Mouse (Mus musculus) erythroblast, embryonic 14.5 days (primary cell): ENCODE measurements around the gene Shisa7.

ENCODE experiments used
- GATA1 ChIP-seq: IDR thresholded peaks from 2 replicates; pipeline ENCODE4 v1.6.1; 2012; ENCODE audit warnings: low read length, inconsistent platforms, mixed read lengths
- TAL1 ChIP-seq: IDR thresholded peaks from 3 replicates; pipeline ENCODE4 v1.6.1; 2012; ENCODE audit warnings: low read length, inconsistent platforms, mixed read lengths

DNA sequence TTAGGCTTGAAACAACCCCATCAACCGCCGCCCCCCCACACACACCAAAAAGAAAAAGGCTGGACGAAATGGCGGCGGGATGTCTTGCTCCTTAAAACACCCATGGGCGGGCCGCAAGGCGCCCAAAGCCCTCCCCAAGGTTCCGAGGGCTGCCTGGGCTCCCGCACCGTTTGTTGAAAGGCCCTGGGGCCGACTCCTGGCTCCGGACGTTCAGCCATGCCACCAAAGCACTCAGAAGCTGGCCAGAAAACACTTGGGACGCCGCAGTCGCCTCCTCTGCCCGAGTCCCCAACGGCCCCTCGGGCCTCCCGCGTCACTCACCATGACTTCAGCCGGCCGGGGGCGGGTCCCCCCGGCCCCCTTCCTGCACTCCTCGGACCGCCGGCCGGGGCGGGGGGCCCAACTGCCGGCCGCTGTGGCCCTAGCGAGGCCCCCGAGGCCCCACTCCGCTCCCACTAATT lies 32.6 kb downstream of the Shisa7 start:
- no peak for TF ChIP-seq TAL1
- TF ChIP-seq GATA1, result no peak
